Mouse (Mus musculus) brain, adult 2 months (tissue): ENCODE data around the gene Foxo3.

Experiments
- DNase-seq: peaks from one replicate; pipeline ENCODE4 v3.0.0; 2011; ENCODE audit warnings: low read depth, low spot score

Gene Foxo3

DNA sequence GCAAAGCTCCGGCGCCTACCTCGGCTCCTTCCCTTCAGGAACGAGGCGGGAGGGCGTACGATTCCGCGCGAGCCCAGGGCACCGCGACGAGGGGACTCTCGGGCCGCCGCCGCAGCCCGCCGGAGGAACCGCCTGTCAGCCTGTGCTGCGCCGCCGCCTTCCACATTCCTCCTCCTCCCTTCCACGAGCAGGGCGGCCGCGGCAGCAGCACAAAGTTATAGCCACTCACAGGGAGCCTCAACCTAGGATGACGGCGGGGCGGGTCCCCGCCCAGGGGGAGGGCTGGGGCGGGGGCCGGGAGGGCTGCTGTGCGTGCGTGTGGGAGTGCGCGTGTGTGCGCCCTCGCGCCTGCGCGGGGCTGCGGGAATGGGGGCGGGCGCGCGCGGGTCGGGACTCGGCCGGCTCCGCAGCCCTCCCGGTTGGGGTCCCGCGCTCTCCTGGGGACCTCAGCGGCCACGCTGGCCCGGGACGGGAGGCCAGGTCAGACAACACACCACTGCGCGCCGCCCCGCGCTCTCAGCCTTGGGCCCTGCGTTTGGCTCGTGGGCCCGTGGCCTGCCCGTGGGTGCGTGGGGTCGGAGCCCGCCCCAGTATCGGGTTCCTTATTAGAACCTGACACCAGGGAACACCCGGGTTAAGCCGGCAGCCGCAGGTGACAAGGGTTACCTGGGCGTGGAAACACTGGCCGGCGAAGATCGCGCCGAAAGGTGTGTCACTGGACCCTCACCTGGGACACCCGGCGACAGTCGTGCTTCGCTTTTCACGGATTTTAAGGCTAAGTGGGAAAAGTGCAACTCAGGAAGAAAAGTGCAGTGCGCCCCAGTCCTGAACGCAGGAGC is at the start of gene Foxo3:
TSS of gene Foxo3 (minus strand) at position 249 of the 839 bp plus-strand sequence.
- peak; percentile 97 for DNase-seq

DNA sequence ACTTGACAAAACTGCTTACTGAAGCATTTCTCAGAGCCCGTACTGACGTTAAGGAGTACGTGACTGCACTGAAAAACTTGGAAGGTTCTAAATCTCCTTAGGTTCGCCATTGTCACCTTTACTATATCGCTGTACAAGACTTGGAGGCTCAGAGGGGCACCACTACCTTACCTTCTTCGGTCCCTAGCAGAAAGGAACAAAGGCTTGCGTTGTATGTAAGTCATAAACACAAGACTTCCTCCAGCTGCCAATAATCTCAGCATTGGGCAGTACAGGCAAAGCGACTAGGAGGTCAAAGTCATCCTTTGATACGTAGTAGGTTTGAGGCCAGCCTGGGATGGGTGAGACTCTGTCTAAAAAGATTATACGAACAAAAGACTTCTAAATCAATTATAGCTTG is 48.8 kb upstream of the Foxo3 start:
- no peak for DNase-seq

DNA sequence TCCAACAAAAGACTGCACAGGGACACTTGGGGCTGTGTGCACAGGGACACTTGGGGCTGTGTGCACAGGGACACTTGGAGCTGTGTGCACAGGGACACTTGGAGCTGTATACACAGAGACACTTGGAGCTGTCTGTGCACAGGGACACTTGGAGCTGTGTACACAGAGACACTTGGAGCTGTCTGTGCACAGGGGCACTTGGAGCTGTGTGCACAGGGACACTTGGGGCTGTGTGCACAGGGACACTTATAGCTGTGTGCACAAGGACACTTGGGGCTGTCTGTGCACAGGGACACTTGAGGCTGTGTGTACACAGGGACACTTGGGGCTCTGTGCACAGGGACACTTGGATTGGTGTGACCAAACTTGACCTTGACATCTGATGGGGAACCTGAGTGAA is 47.4 kb upstream of the Foxo3 start:
- DNase-seq, result no peak

DNA sequence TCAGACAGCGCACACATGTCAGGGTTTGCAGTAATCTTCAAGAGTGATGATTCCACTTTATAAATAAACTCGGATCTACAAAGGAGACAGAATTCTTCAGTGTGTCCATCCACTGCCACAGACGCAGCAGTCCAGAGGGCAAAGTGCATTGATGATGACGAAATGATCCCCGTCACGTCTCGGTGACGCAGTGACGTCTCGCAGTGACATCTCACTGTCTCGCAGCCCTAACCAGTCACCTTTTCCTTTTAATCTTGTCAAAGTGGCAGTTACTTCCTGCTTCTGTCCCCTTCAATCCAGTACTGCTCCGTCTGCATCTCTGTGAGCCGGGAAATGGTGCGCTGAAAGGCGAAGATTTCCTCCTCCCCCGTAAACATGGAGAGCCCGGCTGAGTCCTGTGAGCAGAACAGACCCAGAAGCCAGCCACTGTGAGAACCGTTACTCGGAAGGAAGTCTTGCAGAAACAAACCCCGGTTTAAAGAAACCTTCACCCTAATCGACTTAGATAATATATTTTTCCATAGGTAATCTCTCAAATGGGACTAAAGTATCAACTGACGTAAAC is 36.7 kb upstream of the Foxo3 start:
- DNase-seq, result no peak

DNA sequence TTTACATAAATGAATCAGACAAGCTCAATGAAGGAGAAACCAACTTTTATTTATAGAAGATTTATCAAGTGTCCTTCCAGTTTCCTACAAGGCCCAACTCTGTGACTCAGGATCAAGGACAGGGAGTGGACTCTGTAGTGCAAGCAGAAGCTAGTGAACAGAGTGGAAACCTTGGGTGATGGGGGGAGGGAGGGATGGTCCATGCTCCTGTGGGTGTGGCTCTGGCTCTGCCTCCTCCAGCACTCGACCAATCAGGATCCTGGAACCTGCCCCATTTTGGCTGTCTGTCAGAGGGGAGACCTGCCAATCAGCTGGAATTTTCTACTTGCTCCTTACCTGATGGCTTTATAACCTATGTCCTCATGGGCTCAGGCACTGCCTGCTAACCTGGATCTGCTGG is 36.0 kb upstream of the Foxo3 start:
- DNase-seq, result no peak

DNA sequence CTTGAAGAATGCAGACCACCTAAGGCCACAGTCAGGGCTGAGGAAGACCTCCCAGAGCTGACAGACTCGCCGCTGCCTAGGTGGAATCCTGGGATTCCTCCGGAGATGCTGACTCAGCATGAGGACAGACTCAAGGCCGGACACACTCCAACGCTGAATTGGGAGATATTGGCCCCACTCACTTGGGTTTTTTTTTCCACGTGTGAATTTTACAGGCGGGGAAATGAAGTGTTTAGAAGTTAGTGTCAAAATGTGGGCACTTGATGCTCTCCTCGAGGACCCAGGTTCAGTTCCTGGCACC is 32.1 kb upstream of the Foxo3 start:
- no peak for DNase-seq

GRCm38 (mm10) chr10:42307980-42308686 is 31.6 kb upstream of the Foxo3 start:
- DNase-seq, result peak; percentile 80

DNA sequence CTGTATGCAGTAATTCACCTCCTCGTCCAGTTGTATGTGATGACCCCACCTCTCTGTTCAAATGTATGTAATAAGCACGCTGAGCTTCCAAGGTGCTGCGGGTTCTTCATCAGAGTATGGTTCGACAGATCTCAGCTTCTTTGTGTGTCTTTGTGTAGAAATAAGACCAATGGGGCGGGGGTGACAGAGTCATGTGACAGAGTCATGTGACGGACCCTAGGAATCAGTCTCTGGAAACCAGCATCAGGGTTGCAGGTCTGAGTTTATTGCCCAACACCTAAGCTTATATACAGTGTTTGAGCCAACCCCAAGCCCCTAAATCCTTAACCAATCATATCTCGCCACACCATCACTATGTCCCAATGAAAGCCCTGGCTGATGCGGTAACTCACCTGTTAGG is 29.9 kb upstream of the Foxo3 start:
- DNase-seq, result no peak

DNA sequence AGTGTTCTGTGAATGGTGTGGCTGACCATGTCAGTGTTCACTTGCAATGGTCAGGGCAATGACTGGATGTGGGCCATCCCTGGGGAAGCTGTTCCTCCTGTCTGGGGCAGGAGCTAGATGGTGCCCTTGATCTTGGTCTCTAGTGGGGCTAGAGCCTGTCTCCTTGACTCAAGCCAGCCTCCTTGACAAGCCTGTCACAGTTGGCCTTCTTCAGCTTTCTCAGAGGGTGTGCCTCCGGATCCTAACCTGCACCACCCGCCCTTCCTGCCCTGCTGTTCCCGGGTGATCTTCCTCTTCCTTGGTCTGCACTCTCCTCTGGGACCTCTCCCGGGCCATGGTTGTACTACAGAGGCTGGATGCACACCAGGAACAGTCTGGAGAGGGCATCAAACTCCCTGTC is 24.2 kb upstream of the Foxo3 start:
- DNase-seq, result no peak

DNA sequence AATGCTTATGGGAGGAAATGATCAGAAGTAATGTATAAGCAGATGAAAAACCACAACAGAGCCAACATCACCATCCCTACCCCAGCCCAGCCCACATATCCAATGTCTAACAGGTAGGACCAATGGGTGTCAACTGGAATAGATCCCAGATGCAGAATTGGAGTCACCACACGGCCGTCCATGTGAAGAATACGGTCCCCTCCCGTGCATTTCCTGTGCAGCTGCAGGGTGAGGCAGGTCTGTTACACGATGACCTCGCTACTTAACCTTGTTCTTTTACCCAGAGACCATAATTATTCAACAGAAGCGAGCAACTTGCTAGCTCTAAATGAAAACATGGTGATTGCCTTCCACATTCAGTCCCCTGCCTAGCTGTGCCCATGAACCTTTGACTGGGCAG is 23.4 kb upstream of the Foxo3 start:
- DNase-seq, result no peak

GRCm38 (mm10) chr10:42299426-42299825 is 22.9 kb upstream of the Foxo3 start:
- no peak for DNase-seq

- no peak for DNase-seq
Measured at GRCm38 (mm10) chr10:42297954-42298353, 21.4 kb upstream of the Foxo3 start.

GRCm38 (mm10) chr10:42297109-42297508 is 20.6 kb upstream of the Foxo3 start:
- DNase-seq, result no peak

DNA sequence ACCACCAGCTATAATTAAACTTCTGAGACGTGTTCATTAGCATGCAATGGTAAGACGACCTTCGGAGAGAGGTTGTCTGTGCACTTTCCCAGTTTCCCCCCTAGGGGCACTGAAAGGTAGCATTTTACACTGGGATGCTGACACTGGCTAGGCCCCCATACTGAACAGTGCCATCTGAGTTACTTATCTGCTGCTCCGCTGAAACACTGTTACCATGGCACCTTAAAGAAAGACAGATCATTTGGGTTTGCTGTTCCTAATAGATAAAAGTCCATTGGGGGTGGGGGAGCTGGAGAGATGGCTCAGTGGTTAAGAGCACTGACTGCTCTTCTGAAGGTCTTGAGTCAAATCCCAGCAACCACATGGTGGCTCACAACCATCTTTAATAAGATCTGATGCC is 20.0 kb upstream of the Foxo3 start:
- no peak for DNase-seq

GRCm38 (mm10) chr10:42295028-42295427 is 18.5 kb upstream of the Foxo3 start:
- DNase-seq, result peak; percentile 93

DNA sequence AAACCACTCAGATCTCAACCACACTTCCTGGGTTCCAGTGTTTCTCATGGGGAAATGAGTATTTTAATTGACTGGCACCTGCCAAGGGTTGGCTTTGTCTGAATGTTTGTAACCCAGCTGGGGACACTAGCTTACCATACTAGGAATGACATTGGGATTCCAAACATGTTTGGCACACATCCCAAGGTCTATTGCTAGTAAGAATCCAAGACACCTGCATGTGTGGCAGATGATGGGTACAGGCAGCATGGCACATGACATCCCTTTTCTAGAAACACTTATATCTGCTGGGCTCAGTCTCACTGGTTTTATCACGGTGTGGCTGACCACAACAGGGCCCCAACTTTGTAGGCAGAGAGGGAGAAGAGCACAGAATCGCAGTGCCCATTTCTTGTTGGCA is 17.8 kb upstream of the Foxo3 start:
- DNase-seq, result no peak

DNA sequence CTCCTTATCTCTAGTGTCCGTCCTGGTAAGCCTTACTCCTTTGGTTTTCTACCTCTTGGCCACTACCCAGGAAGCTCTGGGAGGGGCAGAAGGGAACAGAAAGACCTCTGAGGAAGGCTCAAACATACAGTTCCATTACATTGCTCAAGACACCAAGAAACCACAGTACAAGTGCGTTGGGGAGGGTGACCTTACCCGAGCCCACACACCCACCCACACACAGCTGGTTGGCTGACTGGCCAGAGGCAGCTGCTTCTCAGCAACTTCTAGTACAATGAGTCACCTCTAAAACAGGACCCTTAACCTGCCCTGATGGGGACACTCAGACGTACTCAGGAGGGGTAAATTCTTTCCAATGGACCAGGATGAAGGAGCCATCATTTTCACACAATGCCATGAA is 17.3 kb upstream of the Foxo3 start:
- DNase-seq, result no peak

- DNase-seq, result peak; percentile 58
Measured at GRCm38 (mm10) chr10:42291360-42291759, 14.8 kb upstream of the Foxo3 start.

DNA sequence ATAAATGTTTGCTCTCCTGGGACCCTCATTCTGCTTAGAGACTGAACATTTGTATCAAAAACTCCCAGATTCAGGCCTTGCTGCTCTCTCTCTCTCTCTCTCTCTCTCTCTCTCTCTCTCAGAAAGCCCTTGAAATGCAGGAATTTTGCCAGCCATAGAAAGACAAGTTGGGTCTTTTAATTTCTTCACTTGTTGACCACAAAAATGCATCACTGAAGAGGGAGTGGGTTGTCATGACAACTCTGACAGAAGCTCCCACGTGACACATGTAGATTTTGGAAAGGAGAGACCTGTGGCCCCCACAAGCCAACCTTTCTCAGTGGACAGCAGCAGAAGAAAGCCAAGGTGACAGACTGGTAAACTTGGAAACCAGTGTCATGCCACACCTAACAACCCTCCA is 11.1 kb upstream of the Foxo3 start:
- DNase-seq, result no peak

DNA sequence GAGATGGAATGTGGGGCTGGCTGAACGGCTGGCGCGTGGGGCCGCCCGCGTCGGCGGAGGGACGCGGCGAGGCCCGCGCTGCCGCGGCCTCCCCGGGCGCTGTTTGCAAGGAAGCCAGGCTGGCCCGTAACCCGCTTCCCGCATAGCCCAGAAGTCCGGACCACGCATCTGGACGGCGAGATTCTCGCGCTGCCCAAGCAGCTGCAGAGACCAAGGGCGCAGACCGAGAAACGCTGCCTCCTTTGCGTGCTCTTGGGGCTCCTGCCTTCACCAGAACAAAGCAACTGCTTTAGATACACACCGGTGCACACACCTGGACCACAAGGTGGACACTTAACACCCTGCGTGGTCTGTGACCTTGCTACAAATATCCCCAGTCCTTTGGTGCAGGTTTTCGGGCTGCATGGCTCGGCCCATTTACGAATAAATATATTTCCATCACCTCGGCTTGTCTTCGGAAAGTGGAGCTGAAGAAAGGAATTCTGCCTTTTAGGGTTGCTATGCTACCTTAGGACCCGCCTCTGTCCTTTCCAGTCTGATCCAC is 1.8 kb upstream of the Foxo3 start:
- peak; percentile 35 for DNase-seq

DNA sequence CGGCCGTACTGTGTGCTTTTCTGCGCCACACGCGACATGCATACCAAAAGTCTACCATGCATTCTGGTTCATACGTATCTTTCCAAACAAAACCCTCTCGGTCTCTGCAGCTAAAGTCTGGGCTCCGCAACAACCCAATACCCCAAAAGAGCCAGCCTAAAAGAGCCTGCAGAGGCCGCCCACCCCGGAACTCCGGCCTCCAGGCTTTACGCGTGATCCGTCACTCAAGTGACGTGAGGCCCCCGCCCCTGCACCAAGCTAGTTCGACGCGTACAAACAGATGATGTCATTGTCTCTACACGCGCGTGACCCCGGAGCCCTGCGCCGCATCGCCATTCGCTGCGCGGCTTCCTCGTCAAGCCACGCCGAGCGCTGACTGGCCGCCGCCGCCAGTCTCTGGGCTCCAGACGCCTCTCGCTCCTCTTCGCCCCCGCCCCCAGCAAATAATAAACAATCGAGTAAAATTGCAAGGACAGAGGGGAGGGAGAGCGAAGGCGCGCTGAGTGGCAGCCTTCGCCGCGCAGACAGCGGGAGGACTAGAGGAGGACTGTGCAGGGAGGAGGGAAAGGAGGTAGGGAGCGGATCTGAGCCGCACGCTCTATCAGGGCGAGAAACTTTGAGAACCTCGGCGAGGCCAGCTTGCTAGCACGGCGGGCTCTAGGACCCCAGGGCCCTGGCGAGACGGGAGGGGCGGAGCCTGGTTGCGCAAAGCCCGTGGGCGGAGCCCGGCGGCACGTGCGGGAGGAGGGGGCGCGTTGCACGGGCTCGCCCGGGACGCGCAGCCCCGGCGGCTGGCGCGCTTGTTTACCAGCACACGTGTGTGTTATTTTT is 1.1 kb upstream of the Foxo3 start:
- peak; percentile 100 for DNase-seq
